Comparison of ENCODE assay signal across 15 mouse cellular contexts in genomic region chr4:154409841-154410240, GRCm38 (mm10).
DNase-seq lines count a peak whose midpoint lies in the region; ATAC-seq and TF ChIP-seq lines count a peak whose summit lies in the region.
"Had no signal": no experiment of that assay in that cellular context is flagged by ENCODE, and none has a peak within 500 bp of the region (broad histone marks: within the 10 kb centered on the region; RNA-seq: fewer than 3 reads in every experiment).

No protein-coding gene starts in this region.

- no peak overlapping the region for H3K4me3 ChIP-seq in heart, embryonic 12.5 days
- no peak overlapping the region for H3K4me3 ChIP-seq in midbrain, embryonic 13.5 days (replicated peaks)
- H3K4me3 ChIP-seq in midbrain, postnatal 0 days (ENCODE audit: low read depth, low read length): no peak overlapping the region
- no peak overlapping the region; the same call in 1 of the 2 replicates for H3K4me3 ChIP-seq in forebrain, embryonic 13.5 days
- no peak overlapping the region for H3K4me3 ChIP-seq in neural tube, embryonic 15.5 days (replicated peaks)
- H3K4me3 ChIP-seq: embryonic facial prominence, embryonic 12.5 days had no signal

- peaks cover 65% of the 10 kb centered on the region for H3K4me1 ChIP-seq in heart, embryonic 12.5 days (replicated peaks)
- peaks cover 25% of the 10 kb centered on the region for H3K4me1 ChIP-seq in midbrain, embryonic 13.5 days (replicated peaks)
- no peaks in the 10 kb centered on the region for H3K4me1 ChIP-seq in midbrain, postnatal 0 days (ENCODE audit: insufficient read depth, low read length)
- H3K4me1 ChIP-seq in forebrain, embryonic 13.5 days: peaks cover 46% of the 10 kb centered on the region
- H3K4me1 ChIP-seq in neural tube, embryonic 15.5 days: peaks cover 31% of the 10 kb centered on the region

- H3K9me3 ChIP-seq in heart, embryonic 12.5 days (replicated peaks): no peaks in the 10 kb centered on the region
- H3K9me3 ChIP-seq in midbrain, embryonic 13.5 days: no peaks in the 10 kb centered on the region
- H3K9me3 ChIP-seq in midbrain, postnatal 0 days (ENCODE audit: low read length): no peaks in the 10 kb centered on the region
- H3K9me3 ChIP-seq in forebrain, embryonic 13.5 days (replicated peaks): no peaks in the 10 kb centered on the region
- no peaks in the 10 kb centered on the region for H3K9me3 ChIP-seq in neural tube, embryonic 15.5 days (replicated peaks)
- H3K9me3 ChIP-seq: embryonic facial prominence, embryonic 12.5 days had no signal

- H3K27me3 ChIP-seq in heart, embryonic 12.5 days (replicated peaks): peaks cover 74% of the 10 kb centered on the region
- peaks cover 31% of the 10 kb centered on the region for H3K27me3 ChIP-seq in midbrain, embryonic 13.5 days
- H3K27me3 ChIP-seq in midbrain, postnatal 0 days (ENCODE audit: insufficient read depth, low read length): no peaks in the 10 kb centered on the region
- H3K27me3 ChIP-seq in forebrain, embryonic 13.5 days: peaks cover 36% of the 10 kb centered on the region
- H3K27me3 ChIP-seq in neural tube, embryonic 15.5 days (replicated peaks): peaks cover 62% of the 10 kb centered on the region

- ATAC-seq in heart, embryonic 12.5 days (ENCODE audit: insufficient number of reproducible peaks, low FRiP score): no peak
- ATAC-seq in midbrain, embryonic 13.5 days: peak; percentile 38; the same call in 1 of the 2 replicates
- no peak for ATAC-seq in midbrain, postnatal 0 days (ENCODE audit: low FRiP score)
- peak; percentile 50 for ATAC-seq in forebrain, embryonic 13.5 days
- ATAC-seq in neural tube, embryonic 15.5 days (ENCODE audit: low FRiP score): no peak

- no peak for TF ChIP-seq CTCF in midbrain, postnatal 0 days (IDR thresholded peaks at IDR 0.05)

- no peak overlapping the region for H3K4me2 ChIP-seq in heart, embryonic 12.5 days
- H3K4me2 ChIP-seq in midbrain, embryonic 13.5 days (replicated peaks): no peak overlapping the region
- no peak overlapping the region for H3K4me2 ChIP-seq in midbrain, postnatal 0 days (ENCODE audit: low read depth, low read length, poor library complexity, severe bottlenecking)
- peak overlapping the region; percentile 49 for H3K4me2 ChIP-seq in forebrain, embryonic 13.5 days
- peak overlapping the region; percentile 26; the same call in 1 of the 2 replicates for H3K4me2 ChIP-seq in neural tube, embryonic 15.5 days
- H3K4me2 ChIP-seq: liver, embryonic 11.5 days had no signal

- WGBS in heart, embryonic 12.5 days: 56% methylated on average over 10 of the region's 10 CpGs
- 81% methylated on average over 10 of the region's 10 CpGs for WGBS in midbrain, embryonic 13.5 days
- 74% methylated on average over 10 of the region's 10 CpGs for WGBS in midbrain, postnatal 0 days
- WGBS in forebrain, embryonic 13.5 days: 52% methylated on average over 10 of the region's 10 CpGs
- WGBS in neural tube, embryonic 15.5 days: 74% methylated on average over 10 of the region's 10 CpGs

- H3K9ac ChIP-seq in heart, embryonic 12.5 days: 0 out of 2 replicates have a peak overlapping the region, but pooled peaks have one; percentile 44
- no peak overlapping the region for H3K9ac ChIP-seq in midbrain, embryonic 13.5 days (replicated peaks)
- H3K9ac ChIP-seq in midbrain, postnatal 0 days (replicated peaks; ENCODE audit: low read length, poor library complexity, severe bottlenecking): no peak overlapping the region
- H3K9ac ChIP-seq in forebrain, embryonic 13.5 days: peak overlapping the region; percentile 30; the same call in 1 of the 2 replicates
- no peak overlapping the region for H3K9ac ChIP-seq in neural tube, embryonic 15.5 days (replicated peaks)
- H3K9ac ChIP-seq: embryonic facial prominence, embryonic 12.5 days had no signal

- no peak overlapping the region for H3K27ac ChIP-seq in heart, embryonic 12.5 days (ENCODE audit: poor library complexity, severe bottlenecking)
- no peak overlapping the region for H3K27ac ChIP-seq in midbrain, embryonic 13.5 days
- H3K27ac ChIP-seq in midbrain, postnatal 0 days (ENCODE audit: low read depth, low read length): no peak overlapping the region
- H3K27ac ChIP-seq in forebrain, embryonic 13.5 days: peak overlapping the region; percentile 20; the same call in 1 of the 2 replicates
- no peak overlapping the region for H3K27ac ChIP-seq in neural tube, embryonic 15.5 days (replicated peaks)
- H3K27ac ChIP-seq: embryonic facial prominence, embryonic 12.5 days; kidney, postnatal 0 days had no signal

- H3K36me3 ChIP-seq in heart, embryonic 12.5 days: no peaks in the 10 kb centered on the region
- H3K36me3 ChIP-seq in midbrain, embryonic 13.5 days: no peaks in the 10 kb centered on the region
- H3K36me3 ChIP-seq in midbrain, postnatal 0 days (ENCODE audit: insufficient read depth, low read length): no peaks in the 10 kb centered on the region
- no peaks in the 10 kb centered on the region; the same call in 1 of the 2 replicates for H3K36me3 ChIP-seq in forebrain, embryonic 13.5 days (ENCODE audit: poor library complexity, severe bottlenecking)
- H3K36me3 ChIP-seq in neural tube, embryonic 15.5 days: no peaks in the 10 kb centered on the region
- H3K36me3 ChIP-seq: embryonic facial prominence, embryonic 12.5 days had no signal

- DNase-seq in heart, postnatal 4 days: no peak
- no peak for DNase-seq in midbrain, postnatal 0 days (ENCODE audit: low spot score)
- no peak for DNase-seq in cerebellum, postnatal 14 days
- no peak for DNase-seq in layer of hippocampus, adult 8-10 months (ENCODE audit: low spot score in 2 of 2)
- DNase-seq: adrenal gland, postnatal 36 days; cerebellum, adult 11-12 months; layer of hippocampus, postnatal 36 days; spleen, adult 18-20 months had no signal

Comparison
In these comparisons a context has a peak if more than half of its experiments do, and no peak if none do; other contexts are left out.
1. ATAC-seq: peak in midbrain, embryonic 13.5 days (single experiment) and forebrain, embryonic 13.5 days (single experiment); none in heart, embryonic 12.5 days (single experiment), midbrain, postnatal 0 days (single experiment) and neural tube, embryonic 15.5 days (single experiment).
2. H3K4me2 ChIP-seq: peak in forebrain, embryonic 13.5 days (single experiment) and neural tube, embryonic 15.5 days (single experiment); none in heart, embryonic 12.5 days (single experiment), midbrain, embryonic 13.5 days (single experiment) and midbrain, postnatal 0 days (single experiment).
3. H3K9ac ChIP-seq: peak in heart, embryonic 12.5 days (single experiment) and forebrain, embryonic 13.5 days (single experiment); none in midbrain, embryonic 13.5 days (single experiment), midbrain, postnatal 0 days (single experiment) and neural tube, embryonic 15.5 days (single experiment).